Mouse (Mus musculus): Measurements from ENCODE around the gene Prkd1. TPM values are rescaled to one million over a fixed set of nuclear protein-coding genes. Genes with fewer than 3 reads are reported as not detected.

Prkd1 gene
- polyA plus RNA-seq, 1 experiment from 2014 or later: 0.33 TPM

DNA sequence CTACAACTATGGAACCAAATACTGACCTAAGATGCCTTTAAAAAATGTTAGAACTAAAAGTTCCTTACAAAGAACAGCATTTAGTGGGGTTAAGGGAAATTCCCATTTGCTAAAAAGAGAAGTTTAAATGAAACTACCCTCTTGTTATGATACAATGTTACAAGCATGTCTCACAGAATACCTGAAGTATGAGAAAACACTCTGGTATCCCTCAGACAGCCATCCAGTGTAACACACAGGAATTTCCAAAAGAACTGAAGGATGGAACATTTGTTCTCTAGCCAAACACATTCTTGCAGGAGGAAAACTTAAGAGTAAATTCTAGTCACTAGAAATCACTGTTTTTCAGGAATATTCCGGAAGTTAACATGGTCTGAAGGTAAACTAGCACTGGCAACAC, 33.0 kb downstream of the Prkd1 start:
- Histone ChIP-seq H3K9me3 (replicated peaks; ENCODE audit: control insufficient read depth, low read length) (no peaks in the 10 kb centered on the region), H3K27ac (ENCODE audit: low read length) (no peak overlapping the region), H3K4me2 (ENCODE audit: low read depth, low read length) (no peak overlapping the region), H3K27me3 (ENCODE audit: control insufficient read depth, insufficient read depth, low read depth, low read length) (no peaks in the 10 kb centered on the region), H3K4me3 (ENCODE audit: low read depth, low read length) (no peak overlapping the region), H3K36me3 (ENCODE audit: control insufficient read depth, insufficient read depth) (no peaks in the 10 kb centered on the region), H3K4me1 (ENCODE audit: control insufficient read depth, low read depth, low read length) (no peaks in the 10 kb centered on the region), H3K9ac (ENCODE audit: low read depth, low read length) (no peak overlapping the region)
- 57% methylated on average over 1 of the region's 1 CpGs for WGBS (ENCODE audit: insufficient replicate concordance)
- ATAC-seq (ENCODE audit: low read depth): no peak

DNA sequence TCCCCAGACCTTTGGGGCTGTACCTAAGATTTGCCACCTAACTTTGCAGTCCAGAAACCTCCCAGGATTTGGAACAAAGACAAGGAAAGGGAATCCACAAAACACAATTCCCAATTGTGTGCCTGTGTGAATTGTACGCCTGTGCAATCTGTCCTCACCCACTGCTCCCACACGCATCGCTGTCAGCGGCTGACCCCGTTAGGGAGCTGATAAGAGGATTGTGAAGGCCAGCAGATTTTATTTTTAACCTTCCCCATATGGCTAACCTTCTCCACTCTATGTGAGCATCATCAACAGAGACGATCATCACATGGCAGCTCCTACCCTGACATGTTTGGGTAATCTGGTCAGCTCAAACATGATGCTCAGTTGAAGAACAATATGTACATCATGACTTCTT, 34.6 kb downstream of the Prkd1 start:
- Histone ChIP-seq H3K4me3 (ENCODE audit: low read depth, low read length) (no peak overlapping the region), H3K4me2 (ENCODE audit: low read depth, low read length) (no peak overlapping the region), H3K27ac (ENCODE audit: low read length) (no peak overlapping the region), H3K27me3 (ENCODE audit: control insufficient read depth, insufficient read depth, low read depth, low read length) (no peaks in the 10 kb centered on the region), H3K4me1 (ENCODE audit: control insufficient read depth, low read depth, low read length) (no peaks in the 10 kb centered on the region), H3K9ac (ENCODE audit: low read depth, low read length) (no peak overlapping the region), H3K9me3 (replicated peaks; ENCODE audit: control insufficient read depth, low read length) (no peaks in the 10 kb centered on the region), H3K36me3 (ENCODE audit: control insufficient read depth, insufficient read depth) (no peaks in the 10 kb centered on the region)
- no peak for ATAC-seq (ENCODE audit: low read depth)
- 57% methylated on average over 6 of the region's 6 CpGs for WGBS (ENCODE audit: insufficient replicate concordance)

DNA sequence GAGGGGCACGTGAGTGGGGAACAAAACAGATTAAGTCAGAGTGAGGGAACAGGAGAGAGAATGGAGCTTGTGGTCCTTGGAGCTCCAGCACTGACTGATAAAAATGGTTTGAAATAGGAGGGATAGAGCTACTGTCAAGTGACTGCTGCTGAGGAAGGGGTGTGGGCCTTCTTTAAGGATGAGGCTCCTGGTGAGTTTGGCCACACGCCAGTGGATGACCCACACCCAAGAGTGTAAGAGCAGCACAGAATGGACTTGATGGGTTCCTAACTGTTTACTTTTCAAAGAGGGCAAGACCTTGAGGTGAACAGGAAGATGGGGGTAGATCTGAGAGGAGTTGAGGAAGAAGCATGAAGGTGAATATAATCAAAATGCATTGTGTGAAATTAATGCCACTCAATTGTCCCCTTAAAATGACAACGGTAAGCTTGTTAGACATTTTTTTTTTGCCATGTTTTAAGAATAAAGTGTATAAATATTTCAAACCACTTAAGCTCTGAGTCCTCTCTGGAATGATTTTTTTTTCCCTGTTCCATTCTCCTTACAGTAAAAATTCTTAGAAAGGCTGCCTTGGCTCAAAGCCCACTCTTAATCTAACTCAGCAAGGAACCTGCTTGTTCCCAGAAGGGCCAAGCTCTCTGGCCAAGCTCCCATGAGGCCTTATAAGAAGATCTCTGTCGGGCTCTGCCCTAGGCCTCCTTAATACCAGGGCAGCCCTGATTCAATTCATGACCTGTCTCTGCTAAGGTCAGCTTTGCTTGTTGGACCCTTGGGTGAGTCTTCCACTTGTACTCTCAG, 42.0 kb downstream of the Prkd1 start:
- no peak overlapping the region for H3K4me2 ChIP-seq (ENCODE audit: low read depth, low read length)
- 67% methylated on average over 4 of the region's 4 CpGs for WGBS (ENCODE audit: insufficient replicate concordance)
- no peak for ATAC-seq (ENCODE audit: low read depth)
- no peaks in the 10 kb centered on the region for H3K36me3 ChIP-seq (ENCODE audit: control insufficient read depth, insufficient read depth)
- H3K27me3 ChIP-seq (ENCODE audit: control insufficient read depth, insufficient read depth, low read depth, low read length): no peaks in the 10 kb centered on the region
- no peaks in the 10 kb centered on the region for H3K4me1 ChIP-seq (ENCODE audit: control insufficient read depth, low read depth, low read length)
- no peak overlapping the region for H3K4me3 ChIP-seq (ENCODE audit: low read depth, low read length)
- no peak overlapping the region for H3K9ac ChIP-seq (ENCODE audit: low read depth, low read length)
- H3K9me3 ChIP-seq (replicated peaks; ENCODE audit: control insufficient read depth, low read length): no peaks in the 10 kb centered on the region
- H3K27ac ChIP-seq (ENCODE audit: low read length): no peak overlapping the region

DNA sequence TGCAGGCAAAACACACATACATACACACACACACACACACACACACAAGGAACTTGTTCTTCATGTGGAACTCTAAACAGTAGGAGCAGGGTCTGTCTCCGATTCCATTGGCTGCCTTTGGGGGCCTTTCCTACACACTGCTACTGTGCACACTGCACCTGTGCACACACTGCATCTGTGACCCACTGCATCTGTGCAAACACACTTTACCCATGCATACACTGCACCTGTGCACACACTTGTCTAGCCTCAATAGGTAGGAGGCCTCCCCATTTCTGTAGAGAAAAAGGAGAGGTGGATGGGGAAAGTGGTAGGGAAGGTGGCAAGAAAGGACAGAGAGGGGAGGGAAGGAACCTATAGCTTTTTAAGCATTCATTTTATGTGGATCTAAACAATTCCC, 49.5 kb downstream of the Prkd1 start:
- Histone ChIP-seq H3K4me2 (ENCODE audit: low read depth, low read length) (no peak overlapping the region), H3K27me3 (ENCODE audit: control insufficient read depth, insufficient read depth, low read depth, low read length) (no peaks in the 10 kb centered on the region)
- ATAC-seq (ENCODE audit: low read depth): no peak

DNA sequence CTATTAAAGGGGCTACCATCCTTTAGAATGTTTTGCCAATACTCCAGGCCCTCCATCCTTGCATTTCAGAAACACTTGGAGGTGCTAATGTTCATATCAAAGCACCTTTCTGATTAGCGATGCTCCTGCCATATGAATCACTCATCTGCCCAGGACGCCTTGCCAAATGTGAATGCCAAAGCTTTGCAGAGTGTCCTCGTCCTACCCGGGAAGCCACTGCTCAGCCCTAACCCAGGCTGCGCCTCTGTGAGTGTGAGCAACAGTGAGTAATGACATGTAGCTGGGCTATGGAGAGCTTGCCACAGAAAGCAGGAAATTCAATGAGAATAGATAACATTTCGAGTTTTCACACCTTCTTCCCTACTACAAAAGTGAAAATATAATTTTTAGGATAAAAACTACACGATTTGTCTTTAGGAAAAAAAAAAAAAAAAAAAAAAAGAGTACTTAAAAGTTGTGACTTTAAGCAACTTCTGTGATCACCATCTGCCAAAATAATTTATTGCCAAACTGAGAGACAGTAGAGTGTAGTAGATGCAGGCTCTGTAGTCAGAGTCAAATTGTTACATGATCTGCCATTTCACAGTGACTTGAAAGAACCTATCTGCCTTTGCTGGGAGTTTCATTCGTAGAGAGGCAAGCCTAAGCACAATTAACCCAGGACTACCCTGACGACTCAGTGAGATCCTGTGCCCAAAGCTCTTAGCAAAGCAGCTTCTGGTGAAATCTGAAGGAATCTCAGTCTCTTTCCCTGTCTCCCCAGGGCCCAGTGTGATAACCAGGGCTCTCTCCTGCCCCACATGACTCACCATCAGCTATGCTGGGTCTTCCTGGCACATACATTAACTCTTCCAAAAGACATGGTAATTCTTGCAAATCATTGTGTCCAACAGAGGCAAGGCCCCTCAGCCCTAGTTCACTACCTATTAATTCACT, 50.6 kb downstream of the Prkd1 start:
- H3K27me3 ChIP-seq (ENCODE audit: control insufficient read depth, insufficient read depth, low read depth, low read length): no peaks in the 10 kb centered on the region
- WGBS (ENCODE audit: insufficient replicate concordance): 52% methylated on average over 9 of the region's 9 CpGs
- no peak for ATAC-seq (ENCODE audit: low read depth)
- H3K4me1 ChIP-seq (ENCODE audit: control insufficient read depth, low read depth, low read length): no peaks in the 10 kb centered on the region
- H3K36me3 ChIP-seq (ENCODE audit: control insufficient read depth, insufficient read depth): no peaks in the 10 kb centered on the region
- H3K4me3 ChIP-seq (ENCODE audit: low read depth, low read length): no peak overlapping the region
- H3K9ac ChIP-seq (ENCODE audit: low read depth, low read length): no peak overlapping the region
- H3K27ac ChIP-seq (ENCODE audit: low read length): no peak overlapping the region
- H3K4me2 ChIP-seq (ENCODE audit: low read depth, low read length): no peak overlapping the region
- no peaks in the 10 kb centered on the region for H3K9me3 ChIP-seq (replicated peaks; ENCODE audit: control insufficient read depth, low read length)

More for the DNA sequence above, 49.5 kb downstream of the Prkd1 start:
- 62% methylated on average over 1 of the region's 1 CpGs for WGBS (ENCODE audit: insufficient replicate concordance)
- Histone ChIP-seq H3K9ac (ENCODE audit: low read depth, low read length) (no peak overlapping the region), H3K4me3 (ENCODE audit: low read depth, low read length) (no peak overlapping the region), H3K27ac (ENCODE audit: low read length) (no peak overlapping the region), H3K4me1 (ENCODE audit: control insufficient read depth, low read depth, low read length) (no peaks in the 10 kb centered on the region), H3K36me3 (ENCODE audit: control insufficient read depth, insufficient read depth) (no peaks in the 10 kb centered on the region), H3K9me3 (replicated peaks; ENCODE audit: control insufficient read depth, low read length) (no peaks in the 10 kb centered on the region)

DNA sequence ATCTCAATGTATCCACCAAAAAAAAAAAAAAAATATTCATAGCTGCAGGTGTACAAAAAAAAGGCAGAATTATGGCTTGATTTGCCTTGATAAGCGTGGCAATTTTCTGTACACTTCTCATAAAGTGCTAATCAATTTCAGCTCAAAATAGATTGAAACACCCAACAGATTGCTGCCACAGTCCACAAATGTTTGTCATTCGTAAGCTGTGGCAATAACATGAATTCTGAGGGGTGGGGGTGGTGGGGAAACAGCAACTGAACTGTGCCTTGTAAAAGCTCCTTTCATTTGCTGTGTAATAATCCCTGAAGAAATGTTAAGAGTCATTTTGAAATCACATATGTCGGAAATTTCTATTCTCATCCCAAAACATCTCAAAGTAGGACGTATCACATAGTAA, 51.4 kb downstream of the Prkd1 start:
- no peak overlapping the region for H3K4me2 ChIP-seq (ENCODE audit: low read depth, low read length)
- no peak for ATAC-seq (ENCODE audit: low read depth)
- H3K4me3 ChIP-seq (ENCODE audit: low read depth, low read length): no peak overlapping the region
- WGBS (ENCODE audit: insufficient replicate concordance): 77% methylated on average over 4 of the region's 4 CpGs
- H3K9me3 ChIP-seq (replicated peaks; ENCODE audit: control insufficient read depth, low read length): no peaks in the 10 kb centered on the region
- no peaks in the 10 kb centered on the region for H3K36me3 ChIP-seq (ENCODE audit: control insufficient read depth, insufficient read depth)
- no peak overlapping the region for H3K9ac ChIP-seq (ENCODE audit: low read depth, low read length)
- no peak overlapping the region for H3K27ac ChIP-seq (ENCODE audit: low read length)
- no peaks in the 10 kb centered on the region for H3K27me3 ChIP-seq (ENCODE audit: control insufficient read depth, insufficient read depth, low read depth, low read length)
- H3K4me1 ChIP-seq (ENCODE audit: control insufficient read depth, low read depth, low read length): no peaks in the 10 kb centered on the region

DNA sequence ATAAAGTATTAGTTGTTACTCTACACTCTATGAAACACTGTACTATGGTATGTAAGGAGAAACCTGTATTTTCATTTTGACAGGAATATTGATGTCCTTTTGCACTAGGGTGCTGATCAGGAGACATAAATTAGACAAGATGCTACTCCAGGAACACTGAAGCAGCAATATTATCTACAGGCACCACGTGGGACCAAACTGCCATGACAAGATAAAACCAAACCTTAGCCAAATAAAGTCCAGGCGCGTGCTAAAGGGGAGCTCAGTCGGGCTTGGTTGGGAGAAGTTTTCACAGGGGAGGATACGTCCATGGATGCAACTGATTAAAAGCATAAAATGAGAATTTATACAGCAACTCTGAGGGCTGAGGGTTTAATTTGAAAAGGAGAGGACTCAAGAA, 53.1 kb downstream of the Prkd1 start:
- no peak for ATAC-seq (ENCODE audit: low read depth)
- no peak overlapping the region for H3K9ac ChIP-seq (ENCODE audit: low read depth, low read length)
- WGBS (ENCODE audit: insufficient replicate concordance): 46% methylated on average over 5 of the region's 5 CpGs
- H3K27ac ChIP-seq (ENCODE audit: low read length): no peak overlapping the region
- H3K4me2 ChIP-seq (ENCODE audit: low read depth, low read length): no peak overlapping the region
- H3K27me3 ChIP-seq (ENCODE audit: control insufficient read depth, insufficient read depth, low read depth, low read length): no peaks in the 10 kb centered on the region
- no peaks in the 10 kb centered on the region for H3K36me3 ChIP-seq (ENCODE audit: control insufficient read depth, insufficient read depth)
- H3K9me3 ChIP-seq (replicated peaks; ENCODE audit: control insufficient read depth, low read length): no peaks in the 10 kb centered on the region
- H3K4me3 ChIP-seq (ENCODE audit: low read depth, low read length): no peak overlapping the region
- no peaks in the 10 kb centered on the region for H3K4me1 ChIP-seq (ENCODE audit: control insufficient read depth, low read depth, low read length)

DNA sequence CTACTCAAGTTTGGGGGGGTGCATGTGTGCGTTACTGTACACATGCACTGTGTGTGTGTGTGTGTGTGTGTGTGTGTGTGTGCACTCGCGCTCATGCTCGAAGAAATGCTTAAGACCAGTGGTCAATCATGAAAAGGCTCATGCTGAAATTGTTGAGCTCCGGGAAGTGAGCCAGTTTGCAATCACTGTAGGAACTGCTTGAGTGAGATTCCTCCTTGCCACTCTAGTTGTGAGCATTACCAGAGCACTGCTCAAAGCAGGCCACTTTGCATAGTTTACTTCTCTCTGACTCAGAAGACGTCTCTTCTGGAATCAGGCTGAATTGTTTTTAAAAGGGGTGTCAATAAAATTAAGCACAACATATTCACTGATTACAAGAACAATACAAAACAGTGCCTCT, 54.4 kb downstream of the Prkd1 start:
- WGBS (ENCODE audit: insufficient replicate concordance): 67% methylated on average over 6 of the region's 6 CpGs
- Histone ChIP-seq H3K36me3 (ENCODE audit: control insufficient read depth, insufficient read depth) (no peaks in the 10 kb centered on the region), H3K4me1 (ENCODE audit: control insufficient read depth, low read depth, low read length) (no peaks in the 10 kb centered on the region), H3K4me3 (ENCODE audit: low read depth, low read length) (no peak overlapping the region), H3K4me2 (ENCODE audit: low read depth, low read length) (no peak overlapping the region), H3K27ac (ENCODE audit: low read length) (no peak overlapping the region), H3K27me3 (ENCODE audit: control insufficient read depth, insufficient read depth, low read depth, low read length) (no peaks in the 10 kb centered on the region), H3K9me3 (replicated peaks; ENCODE audit: control insufficient read depth, low read length) (no peaks in the 10 kb centered on the region), H3K9ac (ENCODE audit: low read depth, low read length) (no peak overlapping the region)
- no peak for ATAC-seq (ENCODE audit: low read depth)

DNA sequence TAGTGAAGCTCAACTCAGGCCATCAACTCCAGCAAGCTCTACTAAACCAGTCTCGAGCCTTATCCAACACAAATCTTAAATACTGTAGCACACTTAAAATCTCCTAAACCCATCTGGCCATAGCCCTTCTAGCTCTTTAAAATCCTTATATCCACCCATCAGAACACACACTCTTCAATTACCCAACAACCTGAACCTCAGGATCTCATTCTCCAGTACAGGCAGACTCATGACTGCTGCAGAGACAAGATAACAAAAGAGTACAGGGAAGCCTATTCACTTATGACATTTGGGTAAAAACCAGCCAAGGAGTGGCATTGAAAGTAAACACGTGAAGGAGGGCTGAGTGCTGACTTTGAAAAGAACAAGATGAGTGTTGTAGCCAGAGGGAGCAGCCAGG, 55.4 kb downstream of the Prkd1 start:
- H3K4me3 ChIP-seq (ENCODE audit: low read depth, low read length): no peak overlapping the region

More for the DNA sequence above, 55.4 kb downstream of the Prkd1 start:
- 38% methylated on average over 2 of the region's 2 CpGs for WGBS (ENCODE audit: insufficient replicate concordance)
- Histone ChIP-seq H3K27ac (ENCODE audit: low read length) (no peak overlapping the region), H3K9ac (ENCODE audit: low read depth, low read length) (no peak overlapping the region), H3K9me3 (replicated peaks; ENCODE audit: control insufficient read depth, low read length) (no peaks in the 10 kb centered on the region), H3K4me1 (ENCODE audit: control insufficient read depth, low read depth, low read length) (no peaks in the 10 kb centered on the region), H3K27me3 (ENCODE audit: control insufficient read depth, insufficient read depth, low read depth, low read length) (no peaks in the 10 kb centered on the region), H3K4me2 (ENCODE audit: low read depth, low read length) (no peak overlapping the region), H3K36me3 (ENCODE audit: control insufficient read depth, insufficient read depth) (no peaks in the 10 kb centered on the region)
- no peak; the same call in 1 of the 2 replicates for ATAC-seq (ENCODE audit: low read depth)
